Mouse (Mus musculus): ENCODE data around the gene Drd3. TPM values are rescaled to one million over a fixed set of nuclear protein-coding genes. Genes with fewer than 3 reads are reported as not detected.

Gene Drd3
- polyA plus RNA-seq, 1 experiment: not detected

DNA sequence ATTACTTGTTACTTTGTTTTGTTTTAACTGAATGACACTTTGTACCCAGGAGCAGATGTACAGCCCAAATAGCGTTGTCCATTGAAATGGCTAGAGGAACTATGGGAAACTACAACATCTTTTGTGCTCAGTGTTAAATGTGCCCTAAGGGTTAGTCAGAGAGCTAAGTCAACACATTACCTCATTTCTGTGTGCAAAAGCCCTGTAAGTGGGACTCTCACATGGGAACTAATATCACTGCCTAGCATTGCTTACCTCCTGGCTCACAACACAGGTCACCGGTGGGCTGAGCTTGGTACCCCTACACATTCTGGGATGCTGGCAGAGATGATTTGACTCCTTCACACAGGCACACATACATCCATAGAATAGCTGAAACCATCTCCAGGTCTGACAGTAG lies 55.6 kb downstream of the Drd3 start:
- 95% methylated on average over 2 of the region's 2 CpGs for WGBS
- no peak for DNase-seq (ENCODE audit: low read depth in 1 of 2, low spot score in 2 of 2)
- H3K4me1 ChIP-seq (ENCODE audit: control insufficient read depth, insufficient read depth, insufficient read length): no peaks in the 10 kb centered on the region; the same call in none of the 2 replicates
- H3K27ac ChIP-seq (ENCODE audit: insufficient read depth, low read length): no peak overlapping the region
- no peak overlapping the region for H3K4me3 ChIP-seq (ENCODE audit: extremely low read depth, insufficient read depth, insufficient read length)
- TF ChIP-seq CTCF (IDR thresholded peaks at IDR 0.05; ENCODE audit: extremely low read depth, insufficient read depth, insufficient read length, insufficient replicate concordance) (no peak), POLR2A (IDR thresholded peaks at IDR 0.05; ENCODE audit: low read depth, low read length) (no peak)
- H3K36me3 ChIP-seq (ENCODE audit: control insufficient read depth, insufficient read depth, low read length): no peaks in the 10 kb centered on the region
- H3K27me3 ChIP-seq (ENCODE audit: control insufficient read depth, insufficient read depth, low read length): no peaks in the 10 kb centered on the region

DNA sequence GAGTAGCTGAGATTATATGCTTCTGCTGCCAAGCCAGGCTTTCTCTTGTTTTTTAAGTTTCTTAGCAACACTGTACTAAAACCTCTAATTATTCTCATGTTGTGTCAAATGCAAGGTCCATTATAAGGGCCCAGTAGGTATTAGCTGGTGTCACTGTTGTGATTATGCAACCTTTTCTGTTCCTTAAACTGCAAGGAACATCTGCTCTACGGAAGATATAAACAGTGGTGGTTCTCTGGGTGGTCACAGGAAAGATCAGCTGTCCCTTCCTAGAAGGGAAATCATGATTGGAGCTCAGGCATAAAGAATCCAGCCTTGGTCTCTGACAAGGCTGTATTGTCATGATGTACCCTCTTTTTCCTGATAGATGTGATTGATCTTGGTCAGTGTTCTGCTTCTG lies 57.6 kb downstream of the Drd3 start:
- no peak for DNase-seq (ENCODE audit: low read depth in 1 of 2, low spot score in 2 of 2)
- Histone ChIP-seq H3K4me3 (ENCODE audit: extremely low read depth, insufficient read depth, insufficient read length) (no peak overlapping the region), H3K4me1 (ENCODE audit: control insufficient read depth, insufficient read depth, insufficient read length) (no peaks in the 10 kb centered on the region), H3K27ac (ENCODE audit: insufficient read depth, low read length) (no peak overlapping the region), H3K36me3 (ENCODE audit: control insufficient read depth, insufficient read depth, low read length) (no peaks in the 10 kb centered on the region), H3K27me3 (ENCODE audit: control insufficient read depth, insufficient read depth, low read length) (no peaks in the 10 kb centered on the region)
- WGBS: 74% methylated on average over 1 of the region's 1 CpGs
- TF ChIP-seq CTCF (IDR thresholded peaks at IDR 0.05; ENCODE audit: extremely low read depth, insufficient read depth, insufficient read length, insufficient replicate concordance): no peak
- TF ChIP-seq POLR2A (IDR thresholded peaks at IDR 0.05; ENCODE audit: low read depth, low read length): no peak

DNA sequence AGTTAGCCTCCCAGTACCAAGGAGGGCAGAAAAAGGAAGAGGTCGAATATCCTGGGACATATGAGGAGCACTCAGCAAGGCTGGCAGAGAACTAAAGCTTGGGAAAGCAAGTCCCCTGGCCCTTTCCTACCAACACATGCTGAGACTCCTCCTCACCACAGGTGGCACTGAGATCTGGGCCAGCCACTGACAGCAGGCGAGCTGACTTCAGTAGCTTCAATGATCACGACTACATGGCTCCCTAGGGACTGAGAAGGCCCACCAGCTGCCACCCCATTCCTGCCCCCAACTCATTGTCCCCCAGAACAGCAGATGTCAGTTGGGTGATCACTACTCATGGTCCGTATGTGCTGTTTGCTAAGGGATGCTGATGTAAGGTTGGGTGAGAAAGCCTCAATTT lies 60.8 kb downstream of the Drd3 start:
- WGBS: 75% methylated on average over 4 of the region's 4 CpGs
- TF ChIP-seq CTCF (IDR thresholded peaks at IDR 0.05; ENCODE audit: extremely low read depth, insufficient read depth, insufficient read length, insufficient replicate concordance): no peak
- TF ChIP-seq POLR2A (IDR thresholded peaks at IDR 0.05; ENCODE audit: low read depth, low read length): no peak
- Histone ChIP-seq H3K27ac (ENCODE audit: insufficient read depth, low read length) (no peak overlapping the region), H3K4me3 (ENCODE audit: extremely low read depth, insufficient read depth, insufficient read length) (no peak overlapping the region), H3K4me1 (ENCODE audit: control insufficient read depth, insufficient read depth, insufficient read length) (no peaks in the 10 kb centered on the region), H3K27me3 (ENCODE audit: control insufficient read depth, insufficient read depth, low read length) (no peaks in the 10 kb centered on the region), H3K36me3 (ENCODE audit: control insufficient read depth, insufficient read depth, low read length) (no peaks in the 10 kb centered on the region)
- DNase-seq (ENCODE audit: low read depth in 1 of 2, low spot score in 2 of 2): no peak

DNA sequence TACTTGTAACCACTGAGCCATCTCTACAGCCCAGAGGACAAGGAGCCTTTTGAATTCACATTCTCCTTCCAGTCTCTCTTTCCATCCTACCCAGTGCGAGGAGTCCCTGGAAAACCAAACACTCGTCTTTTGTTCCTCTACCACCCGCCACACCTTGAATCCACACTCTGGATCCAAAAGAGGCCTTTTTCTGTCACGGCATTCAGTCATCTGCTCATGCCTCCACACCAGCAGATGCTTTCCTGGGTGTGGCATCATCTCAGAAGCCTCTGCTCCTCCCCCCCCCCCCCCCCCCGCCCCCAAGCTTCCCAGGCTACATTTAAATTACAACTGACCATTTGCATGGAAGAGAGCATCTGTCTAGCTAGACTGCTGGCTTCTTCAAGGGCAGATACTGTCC lies 62.5 kb downstream of the Drd3 start:
- H3K4me1 ChIP-seq (ENCODE audit: control insufficient read depth, insufficient read depth, insufficient read length): no peaks in the 10 kb centered on the region
- H3K36me3 ChIP-seq (ENCODE audit: control insufficient read depth, insufficient read depth, low read length): no peaks in the 10 kb centered on the region
- H3K27ac ChIP-seq (ENCODE audit: insufficient read depth, low read length): no peak overlapping the region
- no peak overlapping the region for H3K4me3 ChIP-seq (ENCODE audit: extremely low read depth, insufficient read depth, insufficient read length)
- no peak for DNase-seq (ENCODE audit: low read depth in 1 of 2, low spot score in 2 of 2)
- no peak for TF ChIP-seq POLR2A (IDR thresholded peaks at IDR 0.05; ENCODE audit: low read depth, low read length)
- TF ChIP-seq CTCF (IDR thresholded peaks at IDR 0.05; ENCODE audit: extremely low read depth, insufficient read depth, insufficient read length, insufficient replicate concordance): no peak
- H3K27me3 ChIP-seq (ENCODE audit: control insufficient read depth, insufficient read depth, low read length): no peaks in the 10 kb centered on the region
- 75% methylated on average over 5 of the region's 5 CpGs for WGBS

DNA sequence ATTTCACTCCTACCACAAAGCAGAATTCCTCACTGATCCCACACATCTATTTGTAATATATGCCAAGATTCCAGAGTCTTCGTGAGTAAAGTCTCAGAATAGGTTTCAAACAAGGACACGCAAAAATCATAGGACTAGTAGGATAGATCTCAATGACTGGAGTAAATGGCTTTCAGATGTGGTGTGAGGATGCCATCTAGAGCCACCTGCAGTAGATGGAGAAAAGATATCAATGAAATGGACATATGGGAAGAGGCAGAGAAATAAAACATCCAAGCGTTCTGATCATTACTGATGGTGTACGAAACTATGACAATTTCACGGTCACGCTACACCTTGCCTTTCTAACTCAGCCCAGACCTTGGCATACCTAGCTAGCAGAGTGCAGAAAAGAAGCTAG lies 64.6 kb downstream of the Drd3 start:
- Histone ChIP-seq H3K27me3 (ENCODE audit: control insufficient read depth, insufficient read depth, low read length) (no peaks in the 10 kb centered on the region), H3K36me3 (ENCODE audit: control insufficient read depth, insufficient read depth, low read length) (no peaks in the 10 kb centered on the region), H3K27ac (ENCODE audit: insufficient read depth, low read length) (no peak overlapping the region), H3K4me3 (ENCODE audit: extremely low read depth, insufficient read depth, insufficient read length) (no peak overlapping the region), H3K4me1 (ENCODE audit: control insufficient read depth, insufficient read depth, insufficient read length) (no peaks in the 10 kb centered on the region)
- DNase-seq (ENCODE audit: low read depth in 1 of 2, low spot score in 2 of 2): no peak
- 92% methylated on average over 6 of the region's 6 CpGs for whole genome bisulfite sequencing
- TF ChIP-seq CTCF (IDR thresholded peaks at IDR 0.05; ENCODE audit: extremely low read depth, insufficient read depth, insufficient read length, insufficient replicate concordance) (no peak), POLR2A (IDR thresholded peaks at IDR 0.05; ENCODE audit: low read depth, low read length) (no peak)

DNA sequence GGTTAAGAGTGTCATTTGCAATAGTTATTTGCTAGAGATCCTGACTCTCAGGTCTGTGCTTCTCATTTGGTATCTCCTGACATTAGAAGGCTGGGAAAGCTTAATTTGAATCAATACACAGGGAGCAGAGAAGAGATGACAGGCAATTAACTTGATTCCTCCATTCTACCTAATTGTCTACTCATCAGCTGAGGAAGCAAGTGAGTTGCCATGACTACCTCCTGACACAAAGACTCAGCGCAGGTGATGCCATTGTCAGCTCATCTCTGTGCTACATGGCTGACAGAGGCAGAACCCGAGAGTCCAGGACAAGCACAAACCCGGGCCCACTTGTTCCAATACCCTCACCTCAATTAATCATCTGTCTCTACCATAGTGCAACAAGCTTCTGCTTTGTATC lies 73.7 kb downstream of the Drd3 start:
- H3K27ac ChIP-seq (ENCODE audit: insufficient read depth, low read length): no peak overlapping the region
- H3K4me1 ChIP-seq (ENCODE audit: control insufficient read depth, insufficient read depth, insufficient read length): no peaks in the 10 kb centered on the region; the same call in 1 of the 2 replicates
- 86% methylated on average over 3 of the region's 3 CpGs for WGBS
- H3K36me3 ChIP-seq (ENCODE audit: control insufficient read depth, insufficient read depth, low read length): no peaks in the 10 kb centered on the region
- H3K27me3 ChIP-seq (ENCODE audit: control insufficient read depth, insufficient read depth, low read length): no peaks in the 10 kb centered on the region
- TF ChIP-seq CTCF (IDR thresholded peaks at IDR 0.05; ENCODE audit: extremely low read depth, insufficient read depth, insufficient read length, insufficient replicate concordance): no peak
- no peak for TF ChIP-seq POLR2A (IDR thresholded peaks at IDR 0.05; ENCODE audit: low read depth, low read length)
- no peak for DNase-seq (ENCODE audit: low read depth in 1 of 2, low spot score in 2 of 2)
- no peak overlapping the region for H3K4me3 ChIP-seq (ENCODE audit: extremely low read depth, insufficient read depth, insufficient read length)

DNA sequence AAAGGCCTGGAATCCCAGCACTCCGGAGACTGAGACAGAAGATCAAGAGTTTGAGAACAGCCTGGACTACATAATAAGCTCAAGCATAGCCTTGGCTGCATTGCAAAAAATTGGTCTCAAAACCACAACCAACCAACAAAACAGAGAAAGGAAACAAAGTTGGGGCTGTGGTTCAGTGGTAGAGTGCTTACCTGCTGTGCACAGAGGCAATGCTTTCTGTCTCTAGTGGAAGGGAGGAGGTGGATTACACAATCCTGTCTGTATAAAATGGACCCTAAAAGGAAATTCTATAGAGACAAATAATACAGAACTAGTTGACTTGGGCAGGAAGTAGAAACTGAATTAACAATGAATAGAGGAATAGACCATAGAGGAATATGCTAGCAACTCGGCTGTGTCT lies 78.1 kb downstream of the Drd3 start:
- no peak overlapping the region for H3K27ac ChIP-seq (ENCODE audit: insufficient read depth, low read length)
- no peak for DNase-seq (ENCODE audit: low read depth in 1 of 2, low spot score in 2 of 2)
- 69% methylated on average over 2 of the region's 2 CpGs for WGBS
- H3K27me3 ChIP-seq (ENCODE audit: control insufficient read depth, insufficient read depth, low read length): no peaks in the 10 kb centered on the region
- no peak overlapping the region for H3K4me3 ChIP-seq (ENCODE audit: extremely low read depth, insufficient read depth, insufficient read length)
- H3K4me1 ChIP-seq (ENCODE audit: control insufficient read depth, insufficient read depth, insufficient read length): no peaks in the 10 kb centered on the region; the same call in 1 of the 2 replicates
- TF ChIP-seq CTCF (IDR thresholded peaks at IDR 0.05; ENCODE audit: extremely low read depth, insufficient read depth, insufficient read length, insufficient replicate concordance) (no peak), POLR2A (IDR thresholded peaks at IDR 0.05; ENCODE audit: low read depth, low read length) (no peak)
- no peaks in the 10 kb centered on the region for H3K36me3 ChIP-seq (ENCODE audit: control insufficient read depth, insufficient read depth, low read length)

Measured in spleen, adult 2 months (tissue).